Mouse (Mus musculus) embryonic facial prominence, embryonic 15.5 days (tissue): Measurements from ENCODE around the gene Btbd11. TPM values are rescaled to one million over a fixed set of nuclear protein-coding genes. Genes with fewer than 3 reads are reported as not detected.

ENCODE experiments used
- ATAC-seq: fragments of 200-750 bp; cut with Nextera tagmentation; 2 replicates; pipeline ENCODE4 v1.8.0; 2017; ENCODE audit warnings: low read depth, moderate TSS enrichment; ENCODE audit not compliant: insufficient number of reproducible peaks, low FRiP score, low TSS enrichment
- H3K27ac ChIP-seq: fragments of 300-500 bp; sonication (generic); replicated peaks from 2 replicates; pipeline ENCODE4 v1.5.1; 2015; ENCODE audit warnings: mild to moderate bottlenecking, inconsistent platforms
- H3K27me3 ChIP-seq: fragments of 300-500 bp; sonication (generic); 2 replicates; pipeline ENCODE4 v1.6.1; 2015; ENCODE audit warnings: inconsistent platforms
- H3K36me3 ChIP-seq: fragments of 300-500 bp; sonication (generic); 2 replicates; pipeline ENCODE4 v1.6.1; 2015; ENCODE audit warnings: mild to moderate bottlenecking, inconsistent platforms
- H3K4me1 ChIP-seq: fragments of 300-500 bp; sonication (generic); 2 replicates; pipeline ENCODE4 v1.6.1; 2015; ENCODE audit warnings: inconsistent platforms
- H3K4me2 ChIP-seq: fragments of 300-500 bp; sonication (generic); replicated peaks from 2 replicates; pipeline ENCODE4 v1.6.1; 2015; ENCODE audit warnings: mild to moderate bottlenecking, inconsistent platforms
- H3K4me3 ChIP-seq: fragments of 300-500 bp; sonication (generic); replicated peaks from 2 replicates; pipeline ENCODE4 v1.5.1; 2015; ENCODE audit warnings: mild to moderate bottlenecking, inconsistent platforms
- H3K9ac ChIP-seq: fragments of 300-500 bp; sonication (generic); 2 replicates; pipeline ENCODE4 v1.6.1; 2015; ENCODE audit warnings: inconsistent platforms
- H3K9me3 ChIP-seq: fragments of 300-500 bp; sonication (generic); replicated peaks from 2 replicates; pipeline ENCODE4 v1.6.1; 2016; ENCODE audit warnings: inconsistent platforms
- WGBS: fragments of 180-500 bp; shearing (Covaris S2); methylation state at CpG from one replicate; pipeline ENCODE4 v1.1.7; 2015; 5-methylcytosine and 5-hydroxymethylcytosine counted together
- polyA plus RNA-seq: library from polyadenylated mRNA; unstranded; fragments of >200 nt; fragmentation: Nextera tagmentation; extraction: Ambion mirVana; gene quantifications from 2 replicates; pipeline ENCODE4 v1.2.1, GENCODE M21; 2015

Btbd11 gene
- polyA plus RNA-seq, 1 experiment from 2014 or later: 6.5 TPM

DNA sequence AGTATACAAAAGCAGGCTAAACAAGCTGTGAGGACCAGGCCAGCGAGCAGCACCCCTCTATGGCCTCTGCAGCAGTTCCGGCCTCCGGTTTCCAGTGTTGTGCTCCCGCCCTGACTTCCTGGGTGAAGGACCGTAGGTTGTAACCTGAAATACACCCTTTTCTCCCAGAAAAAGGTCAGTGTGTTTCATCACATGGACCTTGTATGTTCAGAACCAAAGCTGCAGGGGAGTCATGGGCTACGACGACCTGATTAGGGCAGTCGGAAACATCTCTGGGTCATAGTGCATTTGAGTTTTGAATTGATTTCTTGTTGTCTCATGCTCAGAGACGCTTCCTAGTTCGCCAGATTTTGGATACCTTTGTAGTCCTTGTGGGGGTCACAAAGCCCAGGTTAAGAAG, 74.1 kb downstream of the Btbd11 start:
- Histone ChIP-seq H3K4me1 (peaks cover 29% of the 10 kb centered on the region), H3K9me3 (no peaks in the 10 kb centered on the region), H3K4me3 (no peak overlapping the region), H3K27me3 (0 out of 2 replicates have a peak, but pooled peaks cover 3% of the 10 kb centered on the region), H3K27ac (no peak overlapping the region), H3K4me2 (no peak overlapping the region), H3K36me3 (no peaks in the 10 kb centered on the region), H3K9ac (no peak overlapping the region)
- ATAC-seq: no peak
- WGBS: 93% methylated on average over 10 of the region's 10 CpGs

DNA sequence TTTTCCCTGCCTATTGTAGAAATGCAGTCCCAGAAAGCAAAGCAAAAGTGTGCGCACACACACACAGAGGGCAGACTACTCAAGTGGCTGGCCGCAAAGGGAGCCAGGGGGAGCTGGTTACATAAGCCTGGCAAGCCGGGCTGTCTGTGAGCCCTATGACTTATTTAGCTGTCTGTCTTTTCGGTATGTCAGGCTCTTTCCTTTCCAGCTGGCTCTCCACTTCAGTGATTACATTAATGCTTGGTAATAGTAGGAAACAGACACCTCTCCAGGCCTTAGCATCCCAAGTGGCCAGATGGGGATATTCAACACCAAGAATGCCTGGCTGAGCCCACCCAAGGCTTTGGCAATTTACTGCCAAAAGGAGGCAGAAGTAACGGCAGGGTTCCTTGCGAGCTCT, 77.5 kb downstream of the Btbd11 start:
- Histone ChIP-seq H3K27me3 (0 out of 2 replicates have a peak, but pooled peaks cover 5% of the 10 kb centered on the region), H3K27ac (no peak overlapping the region), H3K9ac (no peak overlapping the region), H3K36me3 (no peaks in the 10 kb centered on the region), H3K9me3 (no peaks in the 10 kb centered on the region), H3K4me2 (no peak overlapping the region), H3K4me3 (no peak overlapping the region), H3K4me1 (peaks cover 18% of the 10 kb centered on the region)
- ATAC-seq: peak; percentile 67
- 33% methylated on average over 6 of the region's 6 CpGs for WGBS

DNA sequence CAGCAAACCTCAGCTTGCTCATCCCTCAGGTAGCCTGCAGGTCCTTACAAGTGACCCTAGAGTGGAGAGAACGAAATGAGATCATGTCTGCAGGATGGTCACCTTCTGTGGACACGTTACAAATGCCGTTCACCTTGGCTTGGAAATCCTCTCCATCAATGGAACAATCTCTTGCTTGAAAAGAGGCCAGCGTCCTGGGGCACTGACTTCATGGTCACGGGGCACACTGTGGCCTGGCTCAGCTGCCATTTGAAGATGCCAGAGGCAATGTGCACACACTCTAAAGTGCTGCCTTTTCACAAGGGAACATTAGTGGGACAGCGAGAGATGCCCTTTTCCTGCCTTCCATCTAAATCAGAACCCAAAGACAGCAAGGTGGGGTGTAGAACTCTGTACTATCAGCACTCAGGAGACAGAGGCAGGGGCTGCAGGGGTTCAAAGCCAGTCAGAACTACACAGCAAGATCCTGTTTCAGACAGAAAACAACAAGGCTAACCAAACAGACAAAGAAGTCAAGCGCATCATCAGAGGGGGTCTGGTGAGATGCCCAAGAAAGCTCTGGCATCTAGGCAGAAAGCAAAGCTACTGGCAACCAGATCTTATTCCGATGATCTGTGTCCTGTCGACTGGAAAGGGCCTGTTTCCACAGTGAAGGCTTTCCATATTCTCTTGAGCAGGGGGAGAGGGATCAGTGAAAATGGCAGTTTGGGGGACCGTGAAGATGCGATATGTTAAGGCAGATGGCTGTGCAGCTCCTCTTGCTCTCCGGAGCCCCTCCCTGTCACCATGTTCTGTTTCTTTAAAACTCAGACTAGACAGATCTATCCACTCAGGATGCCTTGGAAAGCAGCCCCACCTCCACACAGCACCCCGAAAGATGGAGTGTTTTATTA, 79.1 kb downstream of the Btbd11 start:
- no peak for ATAC-seq
- peaks cover 17% of the 10 kb centered on the region for H3K4me1 ChIP-seq
- WGBS: 73% methylated on average over 13 of the region's 13 CpGs
- no peaks in the 10 kb centered on the region for H3K36me3 ChIP-seq
- no peaks in the 10 kb centered on the region for H3K9me3 ChIP-seq
- no peak overlapping the region for H3K4me3 ChIP-seq
- no peak overlapping the region for H3K9ac ChIP-seq
- 0 out of 2 replicates have a peak, but pooled peaks cover 5% of the 10 kb centered on the region for H3K27me3 ChIP-seq
- H3K27ac ChIP-seq: no peak overlapping the region
- no peak overlapping the region for H3K4me2 ChIP-seq

DNA sequence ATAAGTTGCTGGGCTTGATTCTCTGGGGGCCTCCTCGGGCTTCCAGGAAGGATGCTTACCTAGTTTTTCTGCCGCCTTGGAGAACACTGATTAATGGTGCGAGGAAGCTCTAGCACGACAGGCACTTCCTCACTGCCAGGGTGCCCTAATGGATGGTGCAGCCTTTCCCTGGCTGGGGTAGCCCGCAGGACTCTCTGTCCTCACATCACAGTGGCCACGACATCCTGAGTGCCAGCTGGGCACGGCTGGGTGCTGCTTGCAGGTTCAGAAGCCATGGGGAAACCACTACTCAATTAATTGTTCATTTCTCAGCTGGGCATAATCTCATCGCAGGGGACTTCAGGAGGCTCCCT, 79.8 kb downstream of the Btbd11 start:
- Histone ChIP-seq H3K36me3 (no peaks in the 10 kb centered on the region), H3K9me3 (no peaks in the 10 kb centered on the region), H3K27ac (no peak overlapping the region), H3K4me2 (no peak overlapping the region), H3K4me3 (no peak overlapping the region), H3K9ac (no peak overlapping the region), H3K4me1 (peaks cover 17% of the 10 kb centered on the region), H3K27me3 (0 out of 2 replicates have a peak, but pooled peaks cover 5% of the 10 kb centered on the region)
- 58% methylated on average over 8 of the region's 8 CpGs for WGBS
- ATAC-seq: no peak

DNA sequence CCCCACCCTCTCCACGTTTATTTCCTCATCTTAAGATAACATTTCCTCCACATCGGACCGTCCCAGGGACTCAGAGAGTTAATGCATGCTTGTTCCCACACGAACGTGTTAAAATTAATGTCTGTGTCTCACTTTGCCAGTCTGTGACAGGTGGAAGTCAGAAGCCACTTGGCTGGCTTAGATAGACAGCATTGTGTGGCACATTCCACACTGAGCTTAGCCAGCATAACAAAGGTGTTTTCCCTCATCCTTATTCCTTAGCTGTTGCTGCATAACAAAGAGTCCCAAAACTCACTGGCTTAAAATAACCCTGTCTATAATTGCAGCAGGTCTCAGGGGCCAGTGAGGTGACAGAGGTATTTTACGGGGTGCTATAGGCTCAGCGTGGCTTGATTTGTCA, 80.8 kb downstream of the Btbd11 start:
- no peaks in the 10 kb centered on the region for H3K36me3 ChIP-seq

DNA sequence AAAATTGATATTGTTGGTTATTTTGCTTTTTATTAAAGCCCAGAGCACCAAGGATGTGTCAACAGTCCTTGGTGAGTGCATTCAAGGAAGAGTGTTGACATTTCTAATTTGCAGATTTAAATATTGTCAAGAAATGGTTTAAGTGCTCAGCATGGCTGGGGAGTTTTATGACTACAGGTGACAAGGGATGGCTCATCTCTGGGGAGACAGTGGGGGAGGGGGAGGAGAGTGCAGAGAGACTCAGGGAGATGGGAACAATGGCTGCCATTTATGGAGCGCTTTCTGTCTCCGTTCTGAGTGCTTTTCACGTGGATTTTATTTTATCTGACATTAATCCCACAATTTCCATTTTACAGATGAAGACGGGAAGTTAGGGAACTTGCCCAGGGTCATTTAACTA, 81.9 kb downstream of the Btbd11 start:
- H3K4me2 ChIP-seq: no peak overlapping the region
- no peak for ATAC-seq
- no peaks in the 10 kb centered on the region for H3K36me3 ChIP-seq
- H3K27ac ChIP-seq: no peak overlapping the region
- H3K4me3 ChIP-seq: no peak overlapping the region
- peaks cover 19% of the 10 kb centered on the region for H3K4me1 ChIP-seq
- H3K9ac ChIP-seq: no peak overlapping the region
- WGBS: 61% methylated on average over 4 of the region's 4 CpGs
- H3K9me3 ChIP-seq: no peaks in the 10 kb centered on the region
- 0 out of 2 replicates have a peak, but pooled peaks cover 5% of the 10 kb centered on the region for H3K27me3 ChIP-seq

More for the DNA sequence above, 80.8 kb downstream of the Btbd11 start:
- 62% methylated on average over 7 of the region's 7 CpGs for WGBS
- Histone ChIP-seq H3K9me3 (no peaks in the 10 kb centered on the region), H3K27ac (no peak overlapping the region), H3K4me1 (peaks cover 17% of the 10 kb centered on the region), H3K9ac (no peak overlapping the region), H3K4me3 (no peak overlapping the region), H3K27me3 (0 out of 2 replicates have a peak, but pooled peaks cover 5% of the 10 kb centered on the region), H3K4me2 (no peak overlapping the region)
- ATAC-seq: no peak

DNA sequence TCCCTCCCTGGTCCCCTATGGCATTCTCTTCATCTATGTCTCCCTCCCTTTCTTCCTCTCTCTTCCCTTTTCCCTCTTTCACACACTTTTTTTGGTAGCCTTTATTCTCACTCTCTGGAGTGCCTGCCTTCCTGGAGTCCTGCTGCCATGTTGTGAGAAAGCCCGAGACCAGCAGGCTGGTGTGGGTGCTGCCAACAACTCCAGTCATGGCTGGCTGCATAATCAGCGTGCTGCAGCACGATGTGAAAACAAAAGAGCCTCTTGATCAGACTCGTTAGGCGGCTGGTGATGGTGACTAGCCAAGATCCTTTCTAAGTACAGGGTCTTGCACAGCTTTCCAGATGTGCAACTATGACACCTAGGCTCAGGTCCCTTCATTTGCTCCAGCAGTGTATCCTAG, 82.7 kb downstream of the Btbd11 start:
- Histone ChIP-seq H3K4me3 (no peak overlapping the region), H3K9ac (no peak overlapping the region), H3K36me3 (no peaks in the 10 kb centered on the region), H3K9me3 (no peaks in the 10 kb centered on the region), H3K27me3 (0 out of 2 replicates have a peak, but pooled peaks cover 5% of the 10 kb centered on the region), H3K27ac (no peak overlapping the region), H3K4me1 (peaks cover 18% of the 10 kb centered on the region), H3K4me2 (no peak overlapping the region)
- WGBS: 56% methylated on average over 5 of the region's 5 CpGs
- ATAC-seq: no peak

DNA sequence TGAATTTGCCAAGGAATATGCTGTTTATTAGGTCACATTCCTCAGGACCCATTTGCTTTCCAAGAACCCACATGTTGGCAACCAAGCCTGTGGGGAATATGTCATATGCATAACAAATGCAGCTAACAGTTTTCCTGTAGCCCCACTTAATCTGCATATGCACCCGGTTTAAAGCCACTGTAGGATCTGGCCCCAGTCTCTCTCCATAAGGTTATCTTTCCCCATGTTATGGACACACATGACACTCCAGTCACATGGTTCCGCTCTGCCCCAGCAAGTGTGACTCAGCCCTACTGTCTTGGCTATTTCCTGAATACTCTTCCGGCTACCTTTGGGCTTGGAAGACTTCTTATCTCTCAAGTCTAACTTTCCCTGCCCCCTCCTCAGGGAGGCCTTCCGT, 86.7 kb downstream of the Btbd11 start:
- WGBS: 73% methylated on average over 4 of the region's 4 CpGs
- no peak overlapping the region for H3K9ac ChIP-seq
- no peak for ATAC-seq
- H3K27ac ChIP-seq: no peak overlapping the region
- H3K4me3 ChIP-seq: no peak overlapping the region
- H3K36me3 ChIP-seq: no peaks in the 10 kb centered on the region
- no peaks in the 10 kb centered on the region for H3K9me3 ChIP-seq
- H3K4me2 ChIP-seq: no peak overlapping the region
- no peaks in the 10 kb centered on the region for H3K27me3 ChIP-seq
- H3K4me1 ChIP-seq: peaks cover 11% of the 10 kb centered on the region

DNA sequence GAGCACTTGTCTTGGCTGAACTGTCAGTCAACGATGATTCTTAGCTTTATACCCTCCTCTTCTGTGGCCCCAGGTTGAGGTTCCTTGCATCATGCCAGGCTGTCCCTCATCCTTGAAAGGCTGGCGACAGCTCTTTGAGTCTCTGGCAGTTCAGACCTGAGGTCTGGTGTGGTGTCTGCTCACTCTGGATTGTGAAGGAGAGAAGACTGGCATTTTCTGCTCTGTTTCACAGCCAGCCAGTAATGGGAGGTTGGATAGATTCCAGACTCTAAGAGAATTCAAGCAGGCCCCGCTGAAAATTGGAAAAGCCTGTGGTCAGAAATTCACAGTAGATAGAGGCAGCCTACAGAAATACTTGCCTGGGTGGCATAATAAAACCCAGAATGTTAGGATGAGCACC, 87.3 kb downstream of the Btbd11 start:
- no peaks in the 10 kb centered on the region for H3K9me3 ChIP-seq
- WGBS: 30% methylated on average over 3 of the region's 3 CpGs
- H3K9ac ChIP-seq: no peak overlapping the region
- no peaks in the 10 kb centered on the region for H3K27me3 ChIP-seq
- H3K4me2 ChIP-seq: no peak overlapping the region
- no peak overlapping the region for H3K4me3 ChIP-seq
- no peak for ATAC-seq
- no peaks in the 10 kb centered on the region for H3K36me3 ChIP-seq
- no peak overlapping the region for H3K27ac ChIP-seq
- H3K4me1 ChIP-seq: peaks cover 11% of the 10 kb centered on the region

DNA sequence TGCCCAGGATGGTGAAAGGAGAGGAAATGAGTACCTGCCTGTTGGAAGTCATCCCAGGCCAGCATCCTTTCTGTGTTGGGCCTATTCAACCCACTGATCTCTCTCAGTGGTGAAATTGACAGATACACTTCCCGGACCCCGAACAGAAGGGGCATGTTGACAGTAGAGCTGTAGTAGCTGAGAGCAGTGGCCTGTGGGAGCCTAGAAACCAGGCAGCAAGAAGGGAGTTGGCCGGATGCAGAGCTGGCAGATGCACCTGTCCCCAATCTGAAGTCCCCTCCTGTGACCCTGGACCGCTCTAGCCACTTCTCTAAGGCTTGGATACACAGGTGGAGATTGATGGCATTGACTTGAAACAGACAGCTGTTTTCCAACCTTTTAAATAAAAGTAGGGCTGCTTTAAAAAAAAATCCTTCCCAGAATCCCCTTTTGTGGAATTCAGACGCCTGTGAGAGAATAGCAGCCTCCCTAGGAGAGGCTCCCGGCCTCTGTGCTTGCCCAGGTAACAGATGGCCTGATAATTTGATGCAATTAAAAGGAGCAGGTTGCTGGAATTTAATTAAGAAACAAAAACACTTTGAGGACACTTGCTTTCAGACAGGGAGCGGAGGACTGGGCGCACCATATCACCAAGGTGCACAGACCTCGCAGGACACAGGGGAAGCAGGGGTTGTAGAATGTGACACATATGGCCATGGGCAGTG, 89.2 kb downstream of the Btbd11 start:
- no peak overlapping the region for H3K9ac ChIP-seq
- ATAC-seq: no peak
- peaks cover 14% of the 10 kb centered on the region for H3K4me1 ChIP-seq
- H3K9me3 ChIP-seq: no peaks in the 10 kb centered on the region
- H3K4me3 ChIP-seq: no peak overlapping the region
- WGBS: 85% methylated on average over 9 of the region's 9 CpGs
- no peak overlapping the region for H3K27ac ChIP-seq
- H3K4me2 ChIP-seq: no peak overlapping the region
- no peaks in the 10 kb centered on the region for H3K36me3 ChIP-seq
- H3K27me3 ChIP-seq: no peaks in the 10 kb centered on the region

DNA sequence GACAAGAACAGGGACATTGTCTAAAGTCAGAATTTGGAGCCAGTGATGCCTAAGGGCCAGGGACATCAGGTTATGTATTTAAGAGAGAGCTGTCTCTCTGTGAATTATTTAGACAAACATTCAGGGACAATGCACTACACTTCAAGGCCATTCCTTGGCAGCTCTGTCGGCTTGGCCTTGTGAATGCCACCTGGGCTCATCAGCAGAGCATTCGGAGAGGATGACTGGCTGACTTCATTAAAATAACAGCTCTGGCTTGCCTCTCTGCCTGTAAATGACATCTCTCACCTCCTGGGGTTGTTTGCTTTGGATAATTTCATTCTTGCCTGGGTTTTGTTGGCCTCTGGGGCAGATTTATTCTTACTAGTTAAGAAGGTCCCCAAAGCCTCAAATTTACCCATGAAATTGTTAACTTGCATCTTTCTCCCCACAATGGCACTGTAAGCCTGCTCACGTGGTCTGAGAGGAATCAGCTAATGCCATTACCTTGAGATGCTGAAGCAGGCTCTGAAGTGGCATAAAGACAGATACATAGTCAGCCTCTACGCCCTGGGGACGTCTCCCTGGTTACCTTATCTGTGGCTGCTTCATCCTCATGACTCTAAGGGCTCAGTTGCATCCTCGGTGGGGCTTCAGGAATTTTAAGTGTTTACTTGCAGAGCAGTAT, 93.5 kb downstream of the Btbd11 start:
- Histone ChIP-seq H3K4me1 (peaks cover 23% of the 10 kb centered on the region), H3K36me3 (no peaks in the 10 kb centered on the region), H3K4me3 (no peak overlapping the region), H3K9me3 (no peaks in the 10 kb centered on the region), H3K9ac (no peak overlapping the region), H3K27ac (no peak overlapping the region), H3K4me2 (no peak overlapping the region), H3K27me3 (no peaks in the 10 kb centered on the region)
- 49% methylated on average over 6 of the region's 6 CpGs for WGBS
- ATAC-seq: no peak
